Mouse (Mus musculus) MEL (cell line): ENCODE results near the gene Fam69a. TPM values are rescaled to one million over a fixed set of nuclear protein-coding genes. Genes with fewer than 3 reads are reported as not detected.

Source experiments
- DNase-seq: peaks from one replicate; pipeline ENCODE4 v3.0.0; 2011; ENCODE audit warnings: low read depth, low spot score
- H3K27ac ChIP-seq: 2 replicates; pipeline ENCODE4 v1.5.1; 2012; ENCODE audit warnings: low read depth, mild to moderate bottlenecking, control low read depth, low read length, moderate library complexity; ENCODE audit not compliant: control insufficient read depth
- H3K27me3 ChIP-seq, 2 experiments: fragments of 150-350 bp in 1 of 2; sonication (generic) in 1 of 2; 2 replicates each; pipeline ENCODE4 v1.6.1; 2012; ENCODE audit warnings: low read length in 2 of 2, mild to moderate bottlenecking in 2 of 2, improper control_type of control experiment in 1 of 2, moderate library complexity in 1 of 2; ENCODE audit not compliant: insufficient read depth in 2 of 2, control insufficient read depth in 1 of 2
- H3K36me3 ChIP-seq, 2 experiments: 2 replicates each; pipeline ENCODE4 v1.6.1; 2012 to 2014; ENCODE audit warnings: low read length in 2 of 2, improper control_type of control experiment in 1 of 2, inconsistent platforms in 1 of 2, mild to moderate bottlenecking in 1 of 2; ENCODE audit not compliant: insufficient read depth in 2 of 2, control insufficient read depth in 1 of 2
- H3K4me1 ChIP-seq, 2 experiments: fragments of 150-350 bp in 1 of 2; sonication (generic) in 1 of 2; 2 replicates each; pipeline ENCODE4 v1.6.1; 2012; ENCODE audit warnings: low read length in 2 of 2, improper control_type of control experiment in 1 of 2, mild to moderate bottlenecking in 1 of 2; ENCODE audit not compliant: insufficient read depth in 2 of 2, control insufficient read depth in 1 of 2
- H3K4me3 ChIP-seq, 2 experiments: fragments of 150-350 bp in 1 of 2; sonication (generic) in 1 of 2; 2 replicates each; pipeline ENCODE4 v1.5.1; 2012; ENCODE audit warnings: low read depth in 2 of 2, low read length in 2 of 2, mild to moderate bottlenecking in 2 of 2, moderate library complexity in 2 of 2, control low read depth in 1 of 2, improper control_type of control experiment in 1 of 2; ENCODE audit not compliant: control insufficient read depth in 1 of 2, insufficient read depth in 1 of 2
- H3K79me2 ChIP-seq: 2 replicates; pipeline ENCODE4 v1.6.1; 2012; ENCODE audit warnings: mild to moderate bottlenecking, low read length, moderate library complexity; ENCODE audit not compliant: control insufficient read depth, poor library complexity, insufficient read depth
- H3K9ac ChIP-seq: 2 replicates; pipeline ENCODE4 v1.6.1; 2012; ENCODE audit warnings: low read depth, mild to moderate bottlenecking, control low read depth, low read length, moderate library complexity; ENCODE audit not compliant: control insufficient read depth, poor library complexity, severe bottlenecking
- H3K9me3 ChIP-seq: fragments of 150-350 bp; sonication (generic); replicated peaks from 2 replicates; pipeline ENCODE4 v1.6.1; 2012; ENCODE audit warnings: mild to moderate bottlenecking, low read length, improper control_type of control experiment, moderate library complexity; ENCODE audit not compliant: insufficient read depth
- CHD1 ChIP-seq: IDR thresholded peaks from 2 replicates; pipeline ENCODE4 v1.6.1; 2012; ENCODE audit warnings: low read depth, mild to moderate bottlenecking, inconsistent platforms, low read length, improper control_type of control experiment
- E2F4 ChIP-seq: IDR thresholded peaks from 2 replicates; pipeline ENCODE4 v1.6.1; 2011; ENCODE audit warnings: low read depth, low read length, improper control_type of control experiment, borderline replicate concordance
- ELF1 ChIP-seq: IDR thresholded peaks from 2 replicates; pipeline ENCODE4 v1.6.1; 2014; ENCODE audit warnings: low read depth, mild to moderate bottlenecking, inconsistent platforms, low read length, improper control_type of control experiment, moderate library complexity
- EP300 ChIP-seq, 2 experiments: IDR thresholded peaks; 2 replicates each; pipeline ENCODE4 v1.6.1; 2011; ENCODE audit warnings: improper control_type of control experiment in 2 of 2, low read length in 2 of 2, low read depth in 1 of 2, mild to moderate bottlenecking in 1 of 2
- ETS1 ChIP-seq: IDR thresholded peaks from 2 replicates; pipeline ENCODE4 v1.6.1; 2012; ENCODE audit warnings: low read depth, mild to moderate bottlenecking, inconsistent platforms, low read length, improper control_type of control experiment, moderate library complexity
- GABPA ChIP-seq: IDR thresholded peaks from 2 replicates; pipeline ENCODE4 v1.6.1; 2012; ENCODE audit warnings: low read depth, mild to moderate bottlenecking, inconsistent platforms, low read length, improper control_type of control experiment, moderate library complexity
- GATA1 ChIP-seq: IDR thresholded peaks from 2 replicates; pipeline ENCODE4 v1.6.1; 2011; ENCODE audit warnings: low read depth, low read length, improper control_type of control experiment
- HCFC1 ChIP-seq: IDR thresholded peaks from 2 replicates; pipeline ENCODE4 v1.6.1; 2012; ENCODE audit warnings: low read depth, mild to moderate bottlenecking, inconsistent platforms, low read length, improper control_type of control experiment, moderate library complexity
- MAX ChIP-seq: IDR thresholded peaks from 2 replicates; pipeline ENCODE4 v1.6.1; 2011; ENCODE audit warnings: low read length, improper control_type of control experiment
- MAZ ChIP-seq: IDR thresholded peaks from 2 replicates; pipeline ENCODE4 v1.6.1; 2012; ENCODE audit warnings: low read depth, mild to moderate bottlenecking, inconsistent platforms, low read length, improper control_type of control experiment
- MXI1 ChIP-seq: IDR thresholded peaks from 2 replicates; pipeline ENCODE4 v1.6.1; 2011; ENCODE audit warnings: mild to moderate bottlenecking, low read depth, low read length, improper control_type of control experiment
- MYB ChIP-seq: IDR thresholded peaks from 2 replicates; pipeline ENCODE4 v1.6.1; 2011; ENCODE audit warnings: mild to moderate bottlenecking, low read depth, low read length, improper control_type of control experiment
- NELFE ChIP-seq: IDR thresholded peaks from 2 replicates; pipeline ENCODE4 v1.6.1; 2011; ENCODE audit warnings: low read depth, low read length, improper control_type of control experiment
- NRF1 ChIP-seq: IDR thresholded peaks from 2 replicates; pipeline ENCODE4 v1.6.1; 2014; ENCODE audit warnings: low read depth, mild to moderate bottlenecking, inconsistent platforms, low read length, improper control_type of control experiment, moderate library complexity; ENCODE audit not compliant: poor library complexity, insufficient read depth, severe bottlenecking
- POLR2AphosphoS5 ChIP-seq: IDR thresholded peaks from 2 replicates; pipeline ENCODE4 v1.6.1; 2012; ENCODE audit warnings: low read depth, borderline replicate concordance, mild to moderate bottlenecking, inconsistent platforms, low read length, moderate library complexity, mixed read lengths
- RCOR1 ChIP-seq: IDR thresholded peaks from 2 replicates; pipeline ENCODE4 v1.6.1; 2012; ENCODE audit warnings: low read depth, mild to moderate bottlenecking, inconsistent platforms, low read length, improper control_type of control experiment
- SIN3A ChIP-seq: IDR thresholded peaks from 2 replicates; pipeline ENCODE4 v1.6.1; 2012; ENCODE audit warnings: low read length, improper control_type of control experiment, inconsistent platforms
- SMC3 ChIP-seq: IDR thresholded peaks from 2 replicates; pipeline ENCODE4 v1.6.1; 2011; ENCODE audit warnings: low read depth, low read length, improper control_type of control experiment
- TAL1 ChIP-seq: IDR thresholded peaks from 2 replicates; pipeline ENCODE4 v1.6.1; 2012; ENCODE audit warnings: mild to moderate bottlenecking, inconsistent platforms, low read length, moderate library complexity, mixed read lengths
- TBP ChIP-seq: IDR thresholded peaks from 2 replicates; pipeline ENCODE4 v1.8.0; 2011; ENCODE audit warnings: low read depth, low read length, improper control_type of control experiment
- TCF12 ChIP-seq: IDR thresholded peaks from 2 replicates; pipeline ENCODE4 v1.6.1; 2014; ENCODE audit warnings: low read depth, mild to moderate bottlenecking, inconsistent platforms, low read length, improper control_type of control experiment, moderate library complexity
- USF1 ChIP-seq: IDR thresholded peaks from 2 replicates; pipeline ENCODE4 v1.6.1; 2014; ENCODE audit warnings: low read depth, mild to moderate bottlenecking, inconsistent platforms, low read length, improper control_type of control experiment, moderate library complexity
- ZMIZ1 ChIP-seq: IDR thresholded peaks from 2 replicates; pipeline ENCODE4 v1.6.1; 2012; ENCODE audit warnings: low read depth, mild to moderate bottlenecking, inconsistent platforms, low read length, improper control_type of control experiment, moderate library complexity
- ZNF384 ChIP-seq: IDR thresholded peaks from 2 replicates; pipeline ENCODE4 v1.6.1; 2012; ENCODE audit warnings: low read depth, mild to moderate bottlenecking, inconsistent platforms, low read length, improper control_type of control experiment
- polyA plus RNA-seq, 2 experiments: library from polyadenylated mRNA; stranded (reverse) in 1 of 2; unstranded in 1 of 2; fragments of >175 nt in 1 of 2; fragments of >200 nt in 1 of 2; gene quantifications; 2 replicates each; pipeline versions ENCODE4 v1.2.1 to v1.2.4; 2012; ENCODE audit warnings: low replicate concordance in 2 of 2, low read depth in 1 of 2; ENCODE audit not compliant: insufficient read length in 2 of 2, insufficient read depth in 1 of 2, missing spikeins in 1 of 2
- total RNA-seq: library from RNA; depleted of rRNA; stranded (reverse); fragments of 300-350 nt; gene quantifications from 2 replicates; pipeline ENCODE4 v1.2.3, GENCODE M21; 2012

The Fam69a gene
- total and polyA plus RNA-seq, 3 experiments = 8.5 to 10.6 TPM; not detected in 1

GRCm38 (mm10) chr5:107933202-107933974 lies 53.5 kb downstream of the Fam69a start:
- TF ChIP-seq E2F4 = no peak
- TF ChIP-seq MAX = no peak
- TF ChIP-seq HCFC1 = no peak
- no peak for TF ChIP-seq TAL1
- no peak for TF ChIP-seq USF1
- TF ChIP-seq, all 39 proteins: peak for 0
- Histone ChIP-seq H3K27me3 (no peaks in the 10 kb centered on the region), H3K4me3 (no peak overlapping the region), H3K9me3 (no peaks in the 10 kb centered on the region), H3K27ac (no peak overlapping the region), H3K9ac (no peak overlapping the region), H3K79me2 (peaks cover 2% of the 10 kb centered on the region; the same call in 1 of the 2 replicates), H3K36me3 (peaks cover 0 to 2% of the 10 kb centered on the region in 2 experiments; a peak in 2 of 4 replicates), H3K4me1 (peaks cover 0 to 2% of the 10 kb centered on the region in 2 experiments; a peak in 1 of 4 replicates)
- no peak for DNase-seq

GRCm38 (mm10) chr5:107932556-107932955 lies 54.3 kb downstream of the Fam69a start:
- Histone ChIP-seq H3K4me3 (no peak overlapping the region), H3K36me3 (no peaks in the 10 kb centered on the region), H3K27ac (no peak overlapping the region), H3K9ac (no peak overlapping the region), H3K79me2 (peaks cover 2% of the 10 kb centered on the region; the same call in 1 of the 2 replicates), H3K27me3 (no peaks in the 10 kb centered on the region), H3K4me1 (0 out of 4 replicates have a peak, but pooled peaks cover 0 to 2% of the 10 kb centered on the region in 2 experiments), H3K9me3 (no peaks in the 10 kb centered on the region)
- DNase-seq = no peak
- no peak for TF ChIP-seq TBP
- no peak for TF ChIP-seq ETS1
- no peak for TF ChIP-seq ELF1
- TF ChIP-seq NELFE = no peak
- TF ChIP-seq SIN3A = no peak

DNA sequence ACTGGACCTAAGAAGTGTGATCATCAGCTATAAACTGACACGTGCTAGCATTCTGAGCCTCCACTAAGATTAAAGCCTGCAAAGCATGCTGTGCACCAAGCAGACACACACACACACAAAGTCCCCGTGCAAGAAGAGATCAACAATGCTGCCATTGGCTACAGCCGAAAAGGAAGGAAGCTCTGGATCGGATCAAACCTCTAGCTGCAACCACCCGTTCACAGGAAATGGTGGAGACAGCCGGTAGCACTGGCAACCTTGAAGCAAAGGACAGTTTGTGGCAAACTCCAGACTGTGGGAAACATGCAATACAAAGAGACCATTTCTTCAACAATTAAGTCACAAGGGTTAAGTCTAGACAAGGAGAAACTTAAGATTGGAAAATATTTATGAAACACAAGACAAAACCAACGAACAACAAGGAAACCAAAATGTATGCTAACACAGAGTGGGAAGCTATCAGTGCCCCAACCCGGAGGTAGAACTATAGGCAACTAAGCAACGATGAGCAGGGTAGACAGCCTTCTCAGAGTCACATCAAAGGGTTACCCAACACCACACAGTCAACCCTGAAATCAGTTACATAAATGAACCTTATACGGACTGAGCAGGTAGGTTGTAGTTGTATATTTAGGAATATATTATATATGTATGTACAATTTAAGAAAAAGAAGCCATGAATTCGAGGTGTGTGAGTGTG lies 60.2 kb downstream of the Fam69a start:
- DNase-seq = no peak
- no peaks in the 10 kb centered on the region for H3K79me2 ChIP-seq
- no peaks in the 10 kb centered on the region for H3K36me3 ChIP-seq
- H3K9me3 ChIP-seq = no peaks in the 10 kb centered on the region
- H3K4me3 ChIP-seq = no peak overlapping the region
- H3K4me1 ChIP-seq = no peaks in the 10 kb centered on the region
- no peaks in the 10 kb centered on the region for H3K27me3 ChIP-seq
- H3K27ac ChIP-seq = no peak overlapping the region
- no peak overlapping the region for H3K9ac ChIP-seq
- no peak for TF ChIP-seq GATA1
- TF ChIP-seq TBP = no peak
- no peak for TF ChIP-seq RCOR1
- TF ChIP-seq ZNF384 = no peak
- TF ChIP-seq MAX = no peak
- TF ChIP-seq SMC3 = no peak
- TF ChIP-seq POLR2AphosphoS5 = no peak
- no peak for TF ChIP-seq EP300 (IDR thresholded peaks at IDR 0.05; ENCODE audit: low read depth in 1 of 2, low read length in 2 of 2)
- TF ChIP-seq ZMIZ1 = no peak
- TF ChIP-seq GABPA = no peak
- no peak for TF ChIP-seq MYB
- TF ChIP-seq SIN3A = no peak
- TF ChIP-seq MAZ = no peak
- no peak for TF ChIP-seq MXI1
- no peak for TF ChIP-seq TCF12
- no peak for TF ChIP-seq CHD1
- no peak for TF ChIP-seq ELF1
- no peak for TF ChIP-seq NRF1
